Mouse (Mus musculus) kidney, adult 18-20 months (tissue): ENCODE data around the gene Nmral1.
"Not testable (repeated sequence)": the region's sequence is repeated elsewhere in the genome, so short reads cannot be mapped to it uniquely, and the experiment has no call there.

Experiments
- DNase-seq: peaks from one replicate; pipeline ENCODE4 v3.0.0; 2021

Gene Nmral1

GRCm38 (mm10) chr16:4718753-4719518 is at the start of gene Nmral1:
Nmral1 (minus strand) TSS chr16:4719356.
- peak; percentile 83 for DNase-seq

- DNase-seq = no peak
Measured at GRCm38 (mm10) chr16:4768719-4769118, 49.6 kb upstream of the Nmral1 start.

GRCm38 (mm10) chr16:4767012-4767790 is 48.0 kb upstream of the Nmral1 start:
- DNase-seq = no peak

GRCm38 (mm10) chr16:4765852-4766251 is 46.7 kb upstream of the Nmral1 start:
- no peak for DNase-seq

- DNase-seq = peak; percentile 33
Measured at GRCm38 (mm10) chr16:4763276-4763675, 44.1 kb upstream of the Nmral1 start.

GRCm38 (mm10) chr16:4762437-4762836 is 43.3 kb upstream of the Nmral1 start:
- no peak for DNase-seq

- not testable (repeated sequence) for DNase-seq
Measured at GRCm38 (mm10) chr16:4756660-4757335, 37.6 kb upstream of the Nmral1 start.

- no peak for DNase-seq
Measured at GRCm38 (mm10) chr16:4754045-4754444, 34.9 kb upstream of the Nmral1 start.

GRCm38 (mm10) chr16:4752155-4752554 is 33.0 kb upstream of the Nmral1 start:
- no peak for DNase-seq

GRCm38 (mm10) chr16:4742186-4742585 is 23.0 kb upstream of the Nmral1 start:
- DNase-seq = no peak

- DNase-seq = no peak
Measured at GRCm38 (mm10) chr16:4739994-4740393, 20.8 kb upstream of the Nmral1 start.

- DNase-seq = no peak
Measured at GRCm38 (mm10) chr16:4736262-4736661, 17.1 kb upstream of the Nmral1 start.

GRCm38 (mm10) chr16:4730776-4731358 is 11.7 kb upstream of the Nmral1 start:
- no peak for DNase-seq

- no peak for DNase-seq
Measured at GRCm38 (mm10) chr16:4727963-4728362, 8.8 kb upstream of the Nmral1 start.

- DNase-seq = no peak
Measured at GRCm38 (mm10) chr16:4727526-4727925, 8.4 kb upstream of the Nmral1 start.

GRCm38 (mm10) chr16:4726528-4727128 is 7.5 kb upstream of the Nmral1 start:
- DNase-seq = peak; percentile 71

GRCm38 (mm10) chr16:4725780-4726527 is 6.8 kb upstream of the Nmral1 start, which contains the start of gene Hmox2:
Hmox2 (plus strand) TSS chr16:4726361.
- DNase-seq = peak; percentile 96

GRCm38 (mm10) chr16:4725266-4725665 is 6.1 kb upstream of the Nmral1 start:
- DNase-seq = peak; percentile 20

GRCm38 (mm10) chr16:4722915-4723209 is 3.7 kb upstream of the Nmral1 start:
- no peak for DNase-seq

GRCm38 (mm10) chr16:4722128-4722914 is 3.2 kb upstream of the Nmral1 start:
- DNase-seq = no peak

GRCm38 (mm10) chr16:4717866-4718265 is 1.3 kb downstream of the Nmral1 start:
- DNase-seq = no peak
